ENCODE assay signal across 23 mouse cellular contexts in genomic region chr1:191787379-191787778, GRCm38 (mm10). TPM values are rescaled to one million over a fixed set of nuclear protein-coding genes. Genes with fewer than 3 reads are reported as not detected.
DNase-seq lines count a peak whose midpoint lies in the region; ATAC-seq lines count a peak whose summit lies in the region.
"Had no signal": no experiment of that assay in that cellular context is flagged by ENCODE, and none has a peak within 500 bp of the region (broad histone marks: within the 10 kb centered on the region; RNA-seq: fewer than 3 reads in every experiment).

No protein-coding gene starts in this region.

- peak; percentile 67 for ATAC-seq in frontal cortex, adult (ENCODE audit: low TSS enrichment)
- ATAC-seq: forebrain, embryonic 15.5 days; hindbrain, embryonic 16.5 days; intestine, embryonic 15.5 days; lung, postnatal 0 days; midbrain, embryonic 13.5 days had no signal

- no peak for DNase-seq in frontal cortex, postnatal 25 days (ENCODE audit: low spot score in 2 of 2)
- peak; percentile 47 for DNase-seq in layer of hippocampus, adult 11-12 months (ENCODE audit: low spot score)
- DNase-seq in layer of hippocampus, postnatal 25 days (ENCODE audit: extremely low spot score in 1 of 2, low spot score in 1 of 2): no peak
- peak; percentile 41 for DNase-seq in right cerebral cortex, adult 18-20 months
- no peak for DNase-seq in right cerebral cortex, postnatal 14 days
- no peak for DNase-seq in spleen, postnatal 14 days (ENCODE audit: low spot score in 2 of 2)
- DNase-seq: adrenal gland, adult 8-10 months; cerebellum, adult 9-10 months; heart, postnatal 14 days; kidney, adult 8-10 months; kidney, postnatal 36 days; liver, embryonic 13.5 days; lung, adult 18-20 months; lung, postnatal 4 days; right cerebral cortex, postnatal 4 days; thymus, adult 18-20 months; thymus, postnatal 25 days had no signal

RNA-seq across cellular contexts. Expression of gene Nek2, which starts 33.9 kb away (rescaled TPM):
- total RNA-seq in layer of hippocampus, postnatal 25 days (2021): 1 to 10 TPM; 1.0 to 1.1 TPM

Comparison
In these comparisons a context has a peak if more than half of its experiments do, and no peak if none do; other contexts are left out.
1. DNase-seq: peak in layer of hippocampus, adult 11-12 months (single experiment) and right cerebral cortex, adult 18-20 months (single experiment); none in frontal cortex, postnatal 25 days (0 of 2), layer of hippocampus, postnatal 25 days (0 of 2), right cerebral cortex, postnatal 14 days (single experiment) and spleen, postnatal 14 days (0 of 2).